Mouse (Mus musculus) large intestine, adult 2 months (tissue): Measurements from ENCODE around the gene Spock1. TPM values are rescaled to one million over a fixed set of nuclear protein-coding genes. Genes with fewer than 3 reads are reported as not detected.

Experiments used
- DNase-seq: peaks from one replicate; pipeline ENCODE4 v3.0.0-alpha.2; 2012; ENCODE audit warnings: low read depth, low spot score
- WGBS: fragments of 180-500 bp; shearing (Covaris S2); methylation state at CpG from one replicate; pipeline ENCODE4 v1.1.7; 2018; 5-methylcytosine and 5-hydroxymethylcytosine counted together
- polyA plus RNA-seq: library from polyadenylated mRNA; depleted of rRNA; stranded (reverse); fragments of >200 nt; gene quantifications from 2 replicates; pipeline ENCODE4 v1.2.3, GENCODE M21; 2012

Gene Spock1
- polyA plus RNA-seq, 1 experiment = 0.19 TPM

GRCm38 (mm10) chr13:57676820-57677219 is 231.3 kb downstream of the Spock1 start:
- 88% methylated on average over 1 of the region's 1 CpGs for WGBS
- DNase-seq = no peak

GRCm38 (mm10) chr13:57673399-57673798 is 234.7 kb downstream of the Spock1 start:
- no peak for DNase-seq
- 92% methylated on average over 1 of the region's 1 CpGs for WGBS

- WGBS = 61% methylated on average over 3 of the region's 3 CpGs
- DNase-seq = no peak
Measured at GRCm38 (mm10) chr13:57672762-57673161, 235.4 kb downstream of the Spock1 start.

GRCm38 (mm10) chr13:57671919-57672318 is 236.2 kb downstream of the Spock1 start:
- WGBS = 73% methylated on average over 9 of the region's 9 CpGs
- no peak for DNase-seq

GRCm38 (mm10) chr13:57671322-57671721 is 236.8 kb downstream of the Spock1 start:
- 60% methylated on average over 5 of the region's 5 CpGs for WGBS
- DNase-seq = no peak

- DNase-seq = no peak
- 64% methylated on average over 3 of the region's 3 CpGs for WGBS
Measured at GRCm38 (mm10) chr13:57667621-57668020, 240.5 kb downstream of the Spock1 start.

- DNase-seq = no peak
- whole genome bisulfite sequencing = 51% methylated on average over 9 of the region's 9 CpGs
Measured at GRCm38 (mm10) chr13:57666173-57666842, 241.8 kb downstream of the Spock1 start.

GRCm38 (mm10) chr13:57662554-57662953 is 245.6 kb downstream of the Spock1 start:
- 47% methylated on average over 4 of the region's 4 CpGs for WGBS
- no peak for DNase-seq

- WGBS = 66% methylated on average over 2 of the region's 2 CpGs
- DNase-seq = no peak
Measured at GRCm38 (mm10) chr13:57660523-57660922, 247.6 kb downstream of the Spock1 start.

GRCm38 (mm10) chr13:57659872-57660271 is 248.3 kb downstream of the Spock1 start:
- WGBS = 65% methylated on average over 3 of the region's 3 CpGs
- no peak for DNase-seq

GRCm38 (mm10) chr13:57656606-57657005 is 251.5 kb downstream of the Spock1 start:
- DNase-seq = no peak
- WGBS = 52% methylated on average over 8 of the region's 8 CpGs

GRCm38 (mm10) chr13:57654362-57654761 is 253.8 kb downstream of the Spock1 start:
- WGBS = 78% methylated on average over 7 of the region's 7 CpGs
- no peak for DNase-seq

GRCm38 (mm10) chr13:57651236-57651635 is 256.9 kb downstream of the Spock1 start:
- no peak for DNase-seq
- 74% methylated on average over 4 of the region's 4 CpGs for WGBS

GRCm38 (mm10) chr13:57648784-57649183 is 259.3 kb downstream of the Spock1 start:
- DNase-seq = no peak
- WGBS = 62% methylated on average over 2 of the region's 2 CpGs

GRCm38 (mm10) chr13:57647456-57647855 is 260.7 kb downstream of the Spock1 start:
- 76% methylated on average over 4 of the region's 4 CpGs for WGBS
- no peak for DNase-seq

GRCm38 (mm10) chr13:57643036-57643435 is 265.1 kb downstream of the Spock1 start:
- DNase-seq = no peak

GRCm38 (mm10) chr13:57641649-57642048 is 266.5 kb downstream of the Spock1 start:
- WGBS = 81% methylated on average over 4 of the region's 4 CpGs
- DNase-seq = no peak

More at GRCm38 (mm10) chr13:57643036-57643435, 265.1 kb downstream of the Spock1 start:
- WGBS = 83% methylated on average over 12 of the region's 12 CpGs

GRCm38 (mm10) chr13:57640968-57641367 is 267.2 kb downstream of the Spock1 start:
- WGBS = 69% methylated on average over 2 of the region's 2 CpGs
- no peak for DNase-seq

GRCm38 (mm10) chr13:57638820-57639219 is 269.3 kb downstream of the Spock1 start:
- 77% methylated on average over 5 of the region's 5 CpGs for WGBS
- DNase-seq = no peak

GRCm38 (mm10) chr13:57637606-57638132 is 270.5 kb downstream of the Spock1 start:
- WGBS = 86% methylated on average over 15 of the region's 15 CpGs
- DNase-seq = no peak

- 88% methylated on average over 10 of the region's 10 CpGs for WGBS
- no peak for DNase-seq
Measured at GRCm38 (mm10) chr13:57637080-57637572, 271.0 kb downstream of the Spock1 start.
